Mouse (Mus musculus) MEL (cell line): Measurements from ENCODE around the gene Dqx1. TPM values are rescaled to one million over a fixed set of nuclear protein-coding genes. Genes with fewer than 3 reads are reported as not detected.

Experiments used
- DNase-seq: peaks from one replicate; pipeline ENCODE4 v3.0.0; 2011; ENCODE audit warnings: low read depth, low spot score
- H3K27ac ChIP-seq: 2 replicates; pipeline ENCODE4 v1.5.1; 2012; ENCODE audit warnings: low read depth, mild to moderate bottlenecking, control low read depth, low read length, moderate library complexity; ENCODE audit not compliant: control insufficient read depth
- H3K27me3 ChIP-seq, 2 experiments: fragments of 150-350 bp in 1 of 2; sonication (generic) in 1 of 2; 2 replicates each; pipeline ENCODE4 v1.6.1; 2012; ENCODE audit warnings: low read length in 2 of 2, mild to moderate bottlenecking in 2 of 2, improper control_type of control experiment in 1 of 2, moderate library complexity in 1 of 2; ENCODE audit not compliant: insufficient read depth in 2 of 2, control insufficient read depth in 1 of 2
- H3K36me3 ChIP-seq, 2 experiments: 2 replicates each; pipeline ENCODE4 v1.6.1; 2012 to 2014; ENCODE audit warnings: low read length in 2 of 2, improper control_type of control experiment in 1 of 2, inconsistent platforms in 1 of 2, mild to moderate bottlenecking in 1 of 2; ENCODE audit not compliant: insufficient read depth in 2 of 2, control insufficient read depth in 1 of 2
- H3K4me1 ChIP-seq, 2 experiments: fragments of 150-350 bp in 1 of 2; sonication (generic) in 1 of 2; 2 replicates each; pipeline ENCODE4 v1.6.1; 2012; ENCODE audit warnings: low read length in 2 of 2, improper control_type of control experiment in 1 of 2, mild to moderate bottlenecking in 1 of 2; ENCODE audit not compliant: insufficient read depth in 2 of 2, control insufficient read depth in 1 of 2
- H3K4me3 ChIP-seq, 2 experiments: fragments of 150-350 bp in 1 of 2; sonication (generic) in 1 of 2; 2 replicates each; pipeline ENCODE4 v1.5.1; 2012; ENCODE audit warnings: low read depth in 2 of 2, low read length in 2 of 2, mild to moderate bottlenecking in 2 of 2, moderate library complexity in 2 of 2, control low read depth in 1 of 2, improper control_type of control experiment in 1 of 2; ENCODE audit not compliant: control insufficient read depth in 1 of 2, insufficient read depth in 1 of 2
- H3K79me2 ChIP-seq: 2 replicates; pipeline ENCODE4 v1.6.1; 2012; ENCODE audit warnings: mild to moderate bottlenecking, low read length, moderate library complexity; ENCODE audit not compliant: control insufficient read depth, poor library complexity, insufficient read depth
- H3K9ac ChIP-seq: 2 replicates; pipeline ENCODE4 v1.6.1; 2012; ENCODE audit warnings: low read depth, mild to moderate bottlenecking, control low read depth, low read length, moderate library complexity; ENCODE audit not compliant: control insufficient read depth, poor library complexity, severe bottlenecking
- H3K9me3 ChIP-seq: fragments of 150-350 bp; sonication (generic); replicated peaks from 2 replicates; pipeline ENCODE4 v1.6.1; 2012; ENCODE audit warnings: mild to moderate bottlenecking, low read length, improper control_type of control experiment, moderate library complexity; ENCODE audit not compliant: insufficient read depth
- CHD1 ChIP-seq: IDR thresholded peaks from 2 replicates; pipeline ENCODE4 v1.6.1; 2012; ENCODE audit warnings: low read depth, mild to moderate bottlenecking, inconsistent platforms, low read length, improper control_type of control experiment
- CHD2 ChIP-seq: IDR thresholded peaks from 2 replicates; pipeline ENCODE4 v1.6.1; 2011; ENCODE audit warnings: low read length, improper control_type of control experiment
- ETS1 ChIP-seq: IDR thresholded peaks from 2 replicates; pipeline ENCODE4 v1.6.1; 2012; ENCODE audit warnings: low read depth, mild to moderate bottlenecking, inconsistent platforms, low read length, improper control_type of control experiment, moderate library complexity
- GABPA ChIP-seq: IDR thresholded peaks from 2 replicates; pipeline ENCODE4 v1.6.1; 2012; ENCODE audit warnings: low read depth, mild to moderate bottlenecking, inconsistent platforms, low read length, improper control_type of control experiment, moderate library complexity
- HCFC1 ChIP-seq: IDR thresholded peaks from 2 replicates; pipeline ENCODE4 v1.6.1; 2012; ENCODE audit warnings: low read depth, mild to moderate bottlenecking, inconsistent platforms, low read length, improper control_type of control experiment, moderate library complexity
- MAZ ChIP-seq: IDR thresholded peaks from 2 replicates; pipeline ENCODE4 v1.6.1; 2012; ENCODE audit warnings: low read depth, mild to moderate bottlenecking, inconsistent platforms, low read length, improper control_type of control experiment
- MEF2A ChIP-seq: IDR thresholded peaks from 2 replicates; pipeline ENCODE4 v1.6.1; 2014; ENCODE audit warnings: low read depth, mild to moderate bottlenecking, inconsistent platforms, low read length, improper control_type of control experiment; ENCODE audit not compliant: poor library complexity, insufficient replicate concordance, severe bottlenecking; ENCODE audit errors: extremely low read depth
- MYB ChIP-seq: IDR thresholded peaks from 2 replicates; pipeline ENCODE4 v1.6.1; 2011; ENCODE audit warnings: mild to moderate bottlenecking, low read depth, low read length, improper control_type of control experiment
- MYC ChIP-seq: IDR thresholded peaks from 2 replicates; pipeline ENCODE4 v1.6.1; 2011; ENCODE audit warnings: low read depth, mild to moderate bottlenecking, low read length, improper control_type of control experiment, moderate library complexity
- NRF1 ChIP-seq: IDR thresholded peaks from 2 replicates; pipeline ENCODE4 v1.6.1; 2014; ENCODE audit warnings: low read depth, mild to moderate bottlenecking, inconsistent platforms, low read length, improper control_type of control experiment, moderate library complexity; ENCODE audit not compliant: poor library complexity, insufficient read depth, severe bottlenecking
- POLR2AphosphoS5 ChIP-seq: IDR thresholded peaks from 2 replicates; pipeline ENCODE4 v1.6.1; 2012; ENCODE audit warnings: low read depth, borderline replicate concordance, mild to moderate bottlenecking, inconsistent platforms, low read length, moderate library complexity, mixed read lengths
- RAD21 ChIP-seq: IDR thresholded peaks from 2 replicates; pipeline ENCODE4 v1.6.1; 2011; ENCODE audit warnings: mild to moderate bottlenecking, low read depth, low read length, improper control_type of control experiment
- RCOR1 ChIP-seq: IDR thresholded peaks from 2 replicates; pipeline ENCODE4 v1.6.1; 2012; ENCODE audit warnings: low read depth, mild to moderate bottlenecking, inconsistent platforms, low read length, improper control_type of control experiment
- SIN3A ChIP-seq: IDR thresholded peaks from 2 replicates; pipeline ENCODE4 v1.6.1; 2012; ENCODE audit warnings: low read length, improper control_type of control experiment, inconsistent platforms
- TAL1 ChIP-seq: IDR thresholded peaks from 2 replicates; pipeline ENCODE4 v1.6.1; 2012; ENCODE audit warnings: mild to moderate bottlenecking, inconsistent platforms, low read length, moderate library complexity, mixed read lengths
- USF2 ChIP-seq, 2 experiments: IDR thresholded peaks; 2 replicates each; pipeline ENCODE4 v1.6.1; 2011 to 2012; ENCODE audit warnings: improper control_type of control experiment in 2 of 2, low read length in 2 of 2, borderline replicate concordance in 1 of 2, inconsistent platforms in 1 of 2, low read depth in 1 of 2, mild to moderate bottlenecking in 1 of 2; ENCODE audit not compliant: insufficient read depth in 1 of 2
- ZC3H11A ChIP-seq: IDR thresholded peaks from 2 replicates; pipeline ENCODE4 v1.6.1; 2012; ENCODE audit warnings: low read depth, mild to moderate bottlenecking, inconsistent platforms, low read length, improper control_type of control experiment
- ZKSCAN1 ChIP-seq: IDR thresholded peaks from 2 replicates; pipeline ENCODE4 v1.6.1; 2012; ENCODE audit warnings: low read depth, mild to moderate bottlenecking, inconsistent platforms, low read length, improper control_type of control experiment, moderate library complexity
- ZMIZ1 ChIP-seq: IDR thresholded peaks from 2 replicates; pipeline ENCODE4 v1.6.1; 2012; ENCODE audit warnings: low read depth, mild to moderate bottlenecking, inconsistent platforms, low read length, improper control_type of control experiment, moderate library complexity
- ZNF384 ChIP-seq: IDR thresholded peaks from 2 replicates; pipeline ENCODE4 v1.6.1; 2012; ENCODE audit warnings: low read depth, mild to moderate bottlenecking, inconsistent platforms, low read length, improper control_type of control experiment
- polyA plus RNA-seq, 2 experiments: library from polyadenylated mRNA; stranded (reverse) in 1 of 2; unstranded in 1 of 2; fragments of >175 nt in 1 of 2; fragments of >200 nt in 1 of 2; gene quantifications; 2 replicates each; pipeline versions ENCODE4 v1.2.1 to v1.2.4; 2012; ENCODE audit warnings: low replicate concordance in 2 of 2, low read depth in 1 of 2; ENCODE audit not compliant: insufficient read length in 2 of 2, insufficient read depth in 1 of 2, missing spikeins in 1 of 2
- total RNA-seq: library from RNA; depleted of rRNA; stranded (reverse); fragments of 300-350 nt; gene quantifications from 2 replicates; pipeline ENCODE4 v1.2.3, GENCODE M21; 2012; rRNA removed

The Dqx1 gene
- total and polyA plus RNA-seq, 3 experiments: 1.3 to 3.4 TPM; not detected in 1

DNA sequence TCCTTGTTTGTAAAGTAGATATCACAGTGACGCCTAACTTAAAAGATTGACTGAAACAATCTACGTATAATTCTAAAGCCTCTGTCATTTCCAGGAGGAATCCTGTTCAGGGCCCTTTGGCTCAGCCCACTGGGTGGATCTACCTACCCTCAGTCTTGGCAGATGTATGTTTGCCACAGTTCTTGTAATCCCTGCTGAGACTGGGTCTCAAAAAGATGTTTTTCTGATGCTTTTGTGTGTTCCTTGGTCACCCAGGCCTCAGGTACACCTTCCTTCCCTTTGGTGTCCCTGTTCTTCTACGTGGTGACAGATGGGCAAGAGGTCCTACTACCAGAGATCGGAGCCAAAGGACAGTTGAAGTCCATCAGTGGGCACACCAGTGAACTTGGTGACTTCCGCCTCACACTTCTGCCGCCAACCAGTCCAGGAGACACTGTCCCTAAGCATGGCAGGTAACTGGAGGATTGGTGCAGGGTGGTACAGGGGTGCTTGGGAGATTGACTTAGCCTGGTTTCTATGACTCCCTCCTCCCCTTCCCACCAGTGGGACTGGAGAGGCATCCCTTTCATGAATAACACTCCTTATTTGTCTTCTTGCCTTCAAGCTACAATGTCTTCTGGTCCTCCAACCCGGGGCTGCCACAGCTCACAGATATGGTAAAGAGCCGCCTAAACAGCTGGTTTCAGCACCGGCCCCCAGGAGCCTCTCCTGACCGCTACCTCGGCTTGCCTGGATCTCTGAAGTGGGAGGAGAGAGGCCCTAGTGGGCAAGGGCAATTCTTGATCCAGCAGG, 58.9 kb downstream of the Dqx1 start:
- peaks cover 35% of the 10 kb centered on the region for H3K79me2 ChIP-seq
- peaks cover 0 to 15% of the 10 kb centered on the region in 2 experiments; a peak in 2 of 4 replicates for H3K36me3 ChIP-seq
- TF ChIP-seq ZMIZ1 (no peak), POLR2AphosphoS5 (no peak), GABPA (no peak), MYC (no peak), MEF2A (no peak), NRF1 (no peak), RCOR1 (no peak), MAZ (no peak), USF2 (IDR thresholded peaks at IDR 0.05; ENCODE audit: borderline replicate concordance in 1 of 2, insufficient read depth in 1 of 2, low read depth in 1 of 2, low read length in 2 of 2) (no peak), ZC3H11A (no peak), TAL1 (no peak), CHD1 (no peak), HCFC1 (no peak), CHD2 (no peak), ETS1 (no peak), ZNF384 (no peak), ZKSCAN1 (no peak), SIN3A (no peak), RAD21 (no peak), MYB (no peak)
- TF ChIP-seq, all 39 proteins: peak for 0
- peaks cover 0 to 19% of the 10 kb centered on the region in 2 experiments; a peak in 2 of 4 replicates for H3K4me1 ChIP-seq
- peak overlapping the region; percentile 4 for H3K27ac ChIP-seq
- no peaks in the 10 kb centered on the region for H3K9me3 ChIP-seq
- peak overlapping the region; percentile 88 for H3K9ac ChIP-seq
- peak overlapping the region; percentile 89 to 94 for H3K4me3 ChIP-seq
- DNase-seq: no peak
- H3K27me3 ChIP-seq: no peaks in the 10 kb centered on the region

Other genes with a start within 250 kb of the Dqx1 start
- 0.03 and 0.04 TPM in 2 replicates for gene Sema4f, start 118.1 kb upstream of the Dqx1 start, total RNA-seq
- gene Sema4f, start 118.1 kb upstream of the Dqx1 start, polyA plus RNA-seq: under 1 TPM in 1 of 2 experiments, not detected in 1; 0.01 TPM
- 3.9 and 6.2 TPM in 2 replicates for gene M1ap, start 110.9 kb upstream of the Dqx1 start, total RNA-seq
- gene M1ap, start 110.9 kb upstream of the Dqx1 start, polyA plus RNA-seq: 1 to 10 TPM in 1 of 2 experiments, not detected in 1; 6.3 TPM
- 17.9 and 18.7 TPM in 2 replicates for gene Dok1, start 24.4 kb upstream of the Dqx1 start, total RNA-seq
- 10 to 100 TPM in 1 of 2 experiments, not detected in 1; 22.3 TPM for gene Dok1, start 24.4 kb upstream of the Dqx1 start, polyA plus RNA-seq
- gene Loxl3, start 23.7 kb upstream of the Dqx1 start, total RNA-seq: 0.77 and 0.78 TPM in 2 replicates
- gene Loxl3, start 23.7 kb upstream of the Dqx1 start, polyA plus RNA-seq: 1 to 10 TPM in 1 of 2 experiments, not detected in 1; 1.0 TPM
- gene Aup1, start 3.3 kb upstream of the Dqx1 start, total RNA-seq: 206 and 259 TPM in 2 replicates
- gene Aup1, start 3.3 kb upstream of the Dqx1 start, polyA plus RNA-seq: 100 to 1,000 TPM in 1 of 2 experiments, not detected in 1; 500 TPM
- gene Htra2, start 2.6 kb upstream of the Dqx1 start, total RNA-seq: 95.1 and 107 TPM in 2 replicates
- gene Htra2, start 2.6 kb upstream of the Dqx1 start, polyA plus RNA-seq: 100 to 1,000 TPM in 1 of 2 experiments, not detected in 1; 133 TPM
- gene Tlx2, start 12.4 kb downstream of the Dqx1 start, total RNA-seq: not detected in 2 replicates
- gene Tlx2, start 12.4 kb downstream of the Dqx1 start, polyA plus RNA-seq: not detected
- gene Pcgf1, start 20.0 kb downstream of the Dqx1 start, total RNA-seq: 18.2 and 19.2 TPM in 2 replicates
- gene Pcgf1, start 20.0 kb downstream of the Dqx1 start, polyA plus RNA-seq: 10 to 100 TPM in 1 of 2 experiments, not detected in 1; 25.2 TPM
- gene Lbx2, start 28.5 kb downstream of the Dqx1 start, total RNA-seq: 0.23 and 0.58 TPM in 2 replicates
- under 1 TPM in 1 of 2 experiments, not detected in 1; 0.85 TPM for gene Lbx2, start 28.5 kb downstream of the Dqx1 start, polyA plus RNA-seq
- gene Ccdc142, start 43.8 kb downstream of the Dqx1 start, total RNA-seq: 3.2 and 5.1 TPM in 2 replicates
- gene Ccdc142, start 43.8 kb downstream of the Dqx1 start, polyA plus RNA-seq: 1 to 10 TPM in 1 of 2 experiments, not detected in 1; 2.2 TPM
- 2.2 and 2.5 TPM in 2 replicates for gene Gm42688, start 43.8 kb downstream of the Dqx1 start, total RNA-seq
- gene Gm42688, start 43.8 kb downstream of the Dqx1 start, polyA plus RNA-seq: 1 to 10 TPM in 1 of 2 experiments, not detected in 1; 4.8 TPM
- 91.3 and 93.7 TPM in 2 replicates for gene Mrpl53, start 51.2 kb downstream of the Dqx1 start, total RNA-seq
- 10 to 100 TPM in 1 of 2 experiments, not detected in 1; 63.8 TPM for gene Mrpl53, start 51.2 kb downstream of the Dqx1 start, polyA plus RNA-seq
- 167 and 209 TPM in 2 replicates for gene Mogs, start 57.7 kb downstream of the Dqx1 start, total RNA-seq
- 100 to 1,000 TPM in 1 of 2 experiments, not detected in 1; 150 TPM for gene Mogs, start 57.7 kb downstream of the Dqx1 start, polyA plus RNA-seq
- 35.0 and 42.4 TPM in 2 replicates for gene Wbp1, start 63.7 kb downstream of the Dqx1 start, total RNA-seq
- 10 to 100 TPM in 1 of 2 experiments, not detected in 1; 72.8 TPM for gene Wbp1, start 63.7 kb downstream of the Dqx1 start, polyA plus RNA-seq
- gene Ino80b, start 67.6 kb downstream of the Dqx1 start, total RNA-seq: 25.8 and 30.6 TPM in 2 replicates
- 10 to 100 TPM in 1 of 2 experiments, not detected in 1; 40.9 TPM for gene Ino80b, start 67.6 kb downstream of the Dqx1 start, polyA plus RNA-seq
- 5.2 and 5.4 TPM in 2 replicates for gene Rtkn, start 77.6 kb downstream of the Dqx1 start, total RNA-seq
- gene Rtkn, start 77.6 kb downstream of the Dqx1 start, polyA plus RNA-seq: 1 to 10 TPM in 1 of 2 experiments, not detected in 1; 8.3 TPM
- gene Wdr54, start 98.6 kb downstream of the Dqx1 start, total RNA-seq: 3.2 and 3.4 TPM in 2 replicates
- 1 to 10 TPM in 1 of 2 experiments, not detected in 1; 4.6 TPM for gene Wdr54, start 98.6 kb downstream of the Dqx1 start, polyA plus RNA-seq
- gene 1700003E16Rik, start 98.6 kb downstream of the Dqx1 start, total RNA-seq: 0.15 and 0.23 TPM in 2 replicates
- gene 1700003E16Rik, start 98.6 kb downstream of the Dqx1 start, polyA plus RNA-seq: under 1 TPM in 1 of 2 experiments, not detected in 1; 0.50 TPM
- gene Dctn1, start 108.1 kb downstream of the Dqx1 start, total RNA-seq: 21.9 and 23.3 TPM in 2 replicates
- gene Dctn1, start 108.1 kb downstream of the Dqx1 start, polyA plus RNA-seq: 10 to 100 TPM in 1 of 2 experiments, not detected in 1; 81.9 TPM
- 0.04 and 0.07 TPM in 2 replicates for gene Slc4a5, start 162.0 kb downstream of the Dqx1 start, total RNA-seq
- not detected for gene Slc4a5, start 162.0 kb downstream of the Dqx1 start, polyA plus RNA-seq